Mouse (Mus musculus): ENCODE measurements at regions not wholly inside any gene's neighbourhood (a gene's known extent, or its start where the extent isn't known, plus 50 kb on each side); places are given as distances from the start of the nearest gene placed in this dataset.

- no peak for DNase-seq
Measured at GRCm38 (mm10) chr3:99738093-99738803, 147.0 kb upstream of the Spag17 start.

- DNase-seq, result no peak
Measured at GRCm38 (mm10) chr3:99739654-99740053, 145.6 kb upstream of the Spag17 start.

DNA sequence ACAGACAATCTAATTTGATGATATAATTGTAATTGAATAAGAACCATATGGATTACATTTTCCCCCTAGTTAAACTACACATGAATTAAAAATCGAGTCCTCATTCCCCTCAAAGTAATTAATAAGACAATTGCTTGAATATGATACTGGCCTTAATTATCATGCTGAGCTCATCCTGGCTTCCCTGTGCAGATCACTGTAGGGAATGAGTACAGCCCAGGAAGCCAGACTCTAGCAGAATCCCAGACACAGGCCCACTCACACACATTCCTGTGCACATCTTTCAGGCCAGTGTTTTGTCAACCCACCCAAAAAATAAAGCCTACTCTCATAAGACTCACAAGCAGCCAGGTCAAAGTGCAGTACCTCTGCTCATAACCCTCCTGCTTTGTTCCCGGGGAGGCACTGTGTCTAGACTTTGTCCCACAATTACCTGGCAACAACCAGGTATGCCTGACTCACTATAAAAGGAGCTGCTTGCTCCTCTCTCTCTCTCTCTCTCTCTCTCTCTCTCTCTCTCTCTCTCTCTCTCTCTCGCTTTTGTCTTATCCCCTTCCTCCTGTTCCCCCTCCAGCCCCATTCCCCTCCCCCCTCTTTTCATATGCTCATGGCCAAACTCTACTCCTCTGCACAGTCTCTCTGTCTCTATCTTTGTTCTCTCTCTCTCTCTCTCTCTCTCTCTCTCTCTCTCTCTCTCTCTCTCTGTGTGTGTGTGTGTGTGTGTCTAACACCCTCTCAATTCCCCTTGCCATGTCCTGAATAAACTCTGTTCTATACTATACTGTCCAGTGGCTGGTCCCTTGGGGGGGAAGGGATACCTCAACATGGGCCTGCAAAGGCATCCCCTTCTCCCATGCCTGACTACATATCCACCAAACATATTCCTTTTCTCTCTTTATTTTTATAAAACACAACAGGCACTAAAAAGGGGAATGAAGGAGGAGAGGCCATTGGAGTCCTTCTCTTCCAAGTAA lies 143.7 kb upstream of the Spag17 start:
- no peak for DNase-seq

DNA sequence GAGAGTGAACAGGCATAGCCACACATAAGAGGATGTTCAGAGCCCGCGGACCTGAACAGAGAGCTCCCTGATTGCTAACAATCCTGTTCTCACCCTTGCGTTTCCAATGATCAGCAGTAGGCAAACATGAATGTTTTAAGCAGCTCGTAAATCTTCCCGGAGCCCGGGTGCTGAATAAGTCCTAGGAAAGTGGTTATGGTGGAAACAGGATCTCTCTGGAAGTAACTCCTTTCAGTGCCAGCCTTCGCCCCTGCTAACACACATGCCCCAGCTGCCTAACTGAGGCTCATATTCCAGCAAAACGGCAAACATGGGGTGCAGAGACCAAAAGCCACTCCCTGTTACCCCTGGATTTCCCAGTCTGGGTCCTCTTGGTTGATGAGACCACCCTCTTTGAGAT lies 135.5 kb upstream of the Spag17 start:
- no peak for DNase-seq

DNA sequence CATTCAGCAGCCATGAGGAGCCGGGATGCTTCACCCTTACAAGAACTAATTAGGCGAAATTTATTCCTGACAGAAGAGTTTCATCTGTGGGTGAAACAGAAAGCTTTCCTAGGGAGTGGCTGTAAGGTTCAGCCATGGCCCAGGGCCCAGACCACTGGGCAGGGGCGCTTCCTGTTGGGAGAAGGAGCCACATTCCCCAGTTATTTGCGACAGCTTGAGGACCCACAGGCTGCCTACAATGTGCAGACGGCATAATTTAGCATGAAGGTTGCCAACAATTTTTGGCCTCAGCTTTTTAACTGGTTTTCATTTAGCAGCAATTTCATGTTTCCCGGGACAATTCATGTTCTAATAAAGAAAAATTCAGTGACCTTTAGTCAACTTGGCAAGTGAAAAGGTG lies 106.7 kb upstream of the Spag17 start:
- DNase-seq, result peak; percentile 5

DNA sequence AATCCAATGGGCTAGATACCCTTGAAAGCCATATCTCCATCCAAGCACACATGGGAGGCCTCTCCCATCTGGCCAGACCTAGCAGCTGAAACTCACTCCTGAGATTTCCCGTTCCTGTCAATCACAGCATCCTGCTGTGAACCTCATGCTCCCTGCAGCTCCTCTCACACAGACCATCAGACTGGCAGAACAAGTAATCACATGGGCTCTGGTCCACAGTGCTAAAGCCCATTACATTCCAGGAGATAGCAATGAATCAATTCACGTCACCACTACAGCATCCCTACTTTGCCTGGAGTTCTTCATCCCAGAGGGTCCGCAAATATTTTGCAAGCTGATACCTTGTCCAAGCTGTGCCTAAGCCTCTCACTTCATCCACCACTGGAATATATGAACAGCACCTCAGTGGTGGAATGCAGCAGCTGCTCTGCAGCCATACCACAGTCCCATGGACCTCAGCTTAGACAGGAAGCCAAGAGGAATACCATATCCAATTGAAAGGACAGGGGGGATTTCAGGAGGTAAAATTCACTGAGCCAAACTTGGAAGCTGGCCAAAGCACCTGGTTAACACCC lies 99.2 kb upstream of the Spag17 start:
- DNase-seq, result no peak

GRCm38 (mm10) chr3:99791316-99791715 lies 93.9 kb upstream of the Spag17 start:
- DNase-seq, result peak; percentile 73

DNA sequence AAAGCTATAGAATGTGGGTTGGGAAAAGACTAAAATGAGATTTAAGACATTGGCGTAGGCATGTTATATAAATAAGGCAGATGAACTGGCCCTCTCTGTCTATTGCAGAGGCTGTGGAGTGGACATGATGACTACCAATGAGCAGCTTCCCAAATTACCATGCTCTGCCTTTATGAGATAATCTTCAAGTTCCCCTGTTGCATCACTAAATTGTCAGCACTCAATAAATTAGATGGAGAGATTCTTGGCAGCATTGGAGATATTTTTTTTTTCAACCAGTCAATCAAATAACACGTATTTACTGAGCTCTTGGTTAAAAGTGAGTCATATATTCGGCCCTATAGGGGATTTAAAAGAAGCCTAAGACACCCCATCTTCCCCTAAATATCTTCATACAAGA lies 91.6 kb upstream of the Spag17 start:
- no peak for DNase-seq

DNA sequence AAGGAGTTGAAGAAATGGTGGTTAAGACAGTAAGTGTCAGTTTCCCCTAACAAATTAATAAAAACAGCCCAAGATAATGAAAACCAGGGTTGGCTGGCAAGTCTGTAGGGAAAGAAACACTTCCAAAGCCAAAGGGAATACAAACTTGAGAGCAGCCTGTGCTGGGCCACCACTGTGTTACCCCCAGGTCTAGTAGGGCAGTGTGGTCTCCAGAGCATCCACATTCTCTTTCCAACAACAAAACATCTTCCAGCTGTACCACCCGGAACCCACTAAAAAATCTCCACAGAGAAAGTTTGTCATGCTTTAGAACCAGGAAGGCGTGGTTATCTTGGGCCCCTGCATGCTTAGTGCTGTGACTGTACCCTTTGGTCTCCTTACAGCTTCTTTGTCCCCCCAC lies 89.4 kb upstream of the Spag17 start:
- DNase-seq, result no peak

DNA sequence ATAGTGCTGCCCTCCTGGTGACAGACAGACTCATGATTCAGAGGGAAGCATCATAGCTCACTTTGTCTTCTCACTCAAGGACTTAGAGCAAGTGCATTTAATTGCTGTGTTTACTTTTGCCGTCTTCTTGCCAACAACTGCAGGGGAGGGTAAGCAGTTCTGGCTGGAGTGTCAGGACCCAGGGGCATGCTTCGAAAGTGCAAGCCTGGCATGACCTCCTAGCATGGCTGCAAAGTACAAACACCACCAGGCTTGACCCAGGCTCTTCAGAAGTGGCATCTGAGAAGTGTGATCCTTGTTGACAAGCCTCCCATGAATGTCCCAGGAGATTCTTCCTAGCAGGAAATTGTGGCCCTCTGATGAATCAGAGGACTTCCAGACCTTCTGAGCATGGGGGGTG lies 87.4 kb upstream of the Spag17 start:
- DNase-seq, result peak; percentile 15

DNA sequence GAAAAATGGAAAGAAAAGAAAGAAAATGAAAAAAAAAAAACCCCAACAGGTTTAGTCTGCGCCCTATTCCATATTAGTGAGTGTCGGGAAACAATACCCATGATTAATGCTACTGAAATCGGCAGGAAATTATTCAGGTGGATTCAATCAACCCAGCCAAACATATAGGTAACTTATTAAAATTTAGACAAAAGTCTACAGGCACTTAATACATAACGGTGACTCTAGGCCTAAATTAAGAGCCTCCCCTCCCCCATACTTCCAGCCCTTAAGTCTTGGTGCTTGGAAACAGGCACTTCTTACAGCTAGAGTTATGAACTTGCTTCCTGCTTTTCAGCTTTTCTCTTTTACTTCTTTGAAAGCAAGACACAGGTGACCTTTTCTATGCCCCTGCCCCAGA lies 74.7 kb upstream of the Spag17 start:
- DNase-seq, result no peak

- DNase-seq, result no peak
Measured at GRCm38 (mm10) chr3:99811276-99811675, 73.9 kb upstream of the Spag17 start.

DNA sequence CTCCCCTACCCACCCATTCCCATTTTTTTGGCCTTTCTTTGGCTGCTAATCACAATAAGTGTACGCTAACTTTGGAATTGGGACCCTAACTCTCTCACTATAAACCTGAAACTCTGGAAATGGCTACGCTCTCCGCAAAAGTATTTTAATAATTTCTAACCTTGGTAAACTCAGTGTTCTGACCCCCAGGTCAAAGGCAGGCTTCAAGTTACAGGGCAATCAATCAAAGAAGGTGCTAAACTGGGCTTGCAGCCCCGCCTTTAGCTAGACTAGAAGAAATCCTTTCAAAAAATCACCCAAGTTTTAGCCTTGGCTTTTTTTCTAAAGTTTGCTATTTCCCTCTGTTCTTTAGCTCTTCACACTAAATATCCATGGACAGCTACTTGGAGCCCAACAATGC lies 72.4 kb upstream of the Spag17 start:
- no peak for DNase-seq

DNA sequence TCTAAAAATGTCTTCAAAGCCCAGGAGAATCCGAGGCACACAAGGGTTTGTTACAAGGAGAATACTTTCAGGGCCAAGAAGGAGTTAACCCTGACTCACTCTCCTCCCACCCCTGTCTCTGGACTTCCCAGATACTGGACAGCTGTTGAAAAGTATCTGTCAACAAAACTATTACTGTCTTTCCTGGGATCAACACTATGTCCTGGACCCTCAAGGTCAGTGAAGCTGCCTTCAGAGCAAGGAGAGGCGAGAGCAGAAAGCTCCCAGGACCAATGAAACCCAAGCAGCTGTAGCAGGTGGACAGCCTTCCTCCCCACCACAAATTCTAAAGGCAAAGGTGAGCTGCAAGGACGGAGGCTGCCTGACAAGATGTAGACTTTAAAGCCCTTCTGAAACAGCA lies 70.1 kb upstream of the Spag17 start:
- no peak for DNase-seq

- DNase-seq, result peak; percentile 6
Measured at GRCm38 (mm10) chr3:99817965-99818364, 67.2 kb upstream of the Spag17 start.

DNA sequence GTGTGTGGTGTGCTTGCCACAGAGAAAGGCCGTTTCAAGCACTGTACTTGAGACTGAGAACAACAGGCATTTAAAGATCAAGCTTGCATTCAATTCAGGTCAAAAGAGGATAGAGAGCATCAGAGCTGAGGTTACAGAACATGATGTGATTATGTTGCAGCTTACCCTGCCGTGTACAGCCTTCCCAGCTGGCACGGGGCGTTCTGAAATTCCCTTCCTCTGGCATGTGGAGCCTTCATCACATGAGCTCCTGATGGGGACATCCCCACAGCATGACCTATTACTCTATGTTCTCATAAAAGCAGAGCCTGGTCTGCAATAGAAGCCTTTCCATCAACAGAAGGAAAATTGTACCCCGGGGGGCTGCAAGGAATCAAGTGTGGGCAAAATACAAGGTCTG lies 62.5 kb upstream of the Spag17 start:
- DNase-seq, result no peak

DNA sequence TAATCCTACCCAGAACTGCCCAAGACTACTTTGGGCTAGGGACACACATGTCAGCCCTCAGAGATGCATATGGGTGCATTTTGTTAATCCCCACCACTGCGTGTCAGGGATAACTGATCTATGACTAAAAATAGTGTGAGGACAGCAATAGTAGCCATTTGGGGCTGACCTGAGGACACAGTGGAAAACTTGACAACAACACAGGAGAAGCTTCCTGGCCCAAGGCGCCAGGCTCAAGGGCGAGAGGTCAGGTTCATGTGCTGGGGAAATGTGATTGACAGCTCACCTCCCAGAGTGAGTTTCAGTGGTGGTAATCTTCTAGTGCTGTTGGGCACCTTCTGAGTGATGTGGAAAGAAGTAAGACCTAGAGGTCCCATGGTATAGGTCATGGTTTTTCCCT lies 62.0 kb upstream of the Spag17 start:
- no peak for DNase-seq

Data from kidney, postnatal 14 days (tissue).